ENCODE assay signal across 8 mouse cellular contexts in genomic region chr10:50894170-50894991, GRCm38 (mm10). TPM values are rescaled to one million over a fixed set of nuclear protein-coding genes. Genes with fewer than 3 reads are reported as not detected.
DNase-seq lines count a peak whose midpoint lies in the region; ATAC-seq and TF ChIP-seq lines count a peak whose summit lies in the region.

Sim1 (plus strand) TSS chr10:50894754.

- 0 out of 2 replicates have a peak, but pooled peaks cover 2% of the 10 kb centered on the region for H3K4me1 ChIP-seq in bone marrow macrophage, adult 2 months (ENCODE audit: control insufficient read depth, insufficient read depth, low read length)
- H3K4me1 ChIP-seq in forebrain, embryonic 11.5 days (replicated peaks; ENCODE audit: control insufficient read depth, insufficient read depth, low read length), result peaks cover 20% of the 10 kb centered on the region; the same call in 1 of the 2 replicates
- peaks cover 14% of the 10 kb centered on the region for H3K4me1 ChIP-seq in hindbrain, embryonic 15.5 days (replicated peaks)
- H3K4me1 ChIP-seq in midbrain, embryonic 16.5 days (ENCODE audit: control insufficient read depth, insufficient read depth, low read length), result peaks cover 11% of the 10 kb centered on the region

- no peak for TF ChIP-seq CTCF in bone marrow macrophage, adult 2 months (IDR thresholded peaks at IDR 0.05; ENCODE audit: low read depth, low read length)

- no peak within 1 kb of the TSS for H3K27ac ChIP-seq in bone marrow macrophage, adult 2 months (ENCODE audit: insufficient read depth, low read depth, low read length)
- H3K27ac ChIP-seq in forebrain, embryonic 11.5 days (ENCODE audit: low read depth, low read length), result no peak within 1 kb of the TSS
- H3K27ac ChIP-seq in hindbrain, embryonic 15.5 days (replicated peaks), result no peak within 1 kb of the TSS
- H3K27ac ChIP-seq in midbrain, embryonic 16.5 days (ENCODE audit: low read length), result no peak within 1 kb of the TSS; the same call in 1 of the 2 replicates

- H3K4me2 ChIP-seq in forebrain, embryonic 11.5 days (ENCODE audit: low read depth, low read length, severe bottlenecking), result peak within 1 kb of the TSS; percentile 87
- H3K4me2 ChIP-seq in hindbrain, embryonic 15.5 days, result peak within 1 kb of the TSS; percentile 79
- H3K4me2 ChIP-seq in midbrain, embryonic 16.5 days (ENCODE audit: low read length), result peak within 1 kb of the TSS; percentile 79

- no peaks in the 10 kb centered on the region for H3K36me3 ChIP-seq in forebrain, embryonic 11.5 days (ENCODE audit: control insufficient read depth, insufficient read depth, low read length)
- H3K36me3 ChIP-seq in hindbrain, embryonic 15.5 days, result no peaks in the 10 kb centered on the region
- H3K36me3 ChIP-seq in midbrain, embryonic 16.5 days (ENCODE audit: control insufficient read depth, insufficient read depth, low read length), result no peaks in the 10 kb centered on the region

- no peak for TF ChIP-seq POLR2A in bone marrow macrophage, adult 2 months (IDR thresholded peaks at IDR 0.05; ENCODE audit: borderline replicate concordance, low read depth, low read length)

- peaks cover 75% of the 10 kb centered on the region for H3K27me3 ChIP-seq in forebrain, embryonic 11.5 days (ENCODE audit: control insufficient read depth, insufficient read depth, low read length)
- peaks cover 80% of the 10 kb centered on the region for H3K27me3 ChIP-seq in hindbrain, embryonic 15.5 days
- H3K27me3 ChIP-seq in midbrain, embryonic 16.5 days (ENCODE audit: control insufficient read depth, insufficient read depth, low read depth, low read length), result peaks cover 47% of the 10 kb centered on the region

- WGBS in forebrain, embryonic 11.5 days, result under 1% methylated on average over 59 of the region's 62 CpGs
- under 1% methylated on average over 58 of the region's 62 CpGs for WGBS in hindbrain, embryonic 15.5 days
- under 1% methylated on average over 57 of the region's 62 CpGs for WGBS in midbrain, embryonic 16.5 days

- H3K4me3 ChIP-seq in bone marrow macrophage, adult 2 months (ENCODE audit: insufficient read depth, low read length), result peak within 1 kb of the TSS; percentile 54
- peak within 1 kb of the TSS; percentile 42 for H3K4me3 ChIP-seq in forebrain, embryonic 11.5 days (ENCODE audit: low read depth, low read length)
- H3K4me3 ChIP-seq in hindbrain, embryonic 15.5 days, result peak within 1 kb of the TSS; percentile 44
- peak within 1 kb of the TSS; percentile 46 for H3K4me3 ChIP-seq in midbrain, embryonic 16.5 days (ENCODE audit: low read depth, low read length)

- peak; percentile 95 for ATAC-seq in forebrain, embryonic 11.5 days (replicated peaks; ENCODE audit: low FRiP score)
- ATAC-seq in hindbrain, embryonic 15.5 days (ENCODE audit: low FRiP score, low read depth), result peak; percentile 96
- ATAC-seq in midbrain, embryonic 16.5 days, result peak; percentile 96

- DNase-seq in layer of hippocampus, postnatal 14 days (ENCODE audit: low spot score in 2 of 2), result peak; percentile 60 to 79
- DNase-seq in layer of hippocampus, adult 8-10 months (ENCODE audit: low spot score in 2 of 2), result no peak
- peak; percentile 95 for DNase-seq in forebrain, embryonic 11.5 days (ENCODE audit: low spot score)
- peak; percentile 76 for DNase-seq in liver
- peak; percentile 89 for DNase-seq in yolk sac, embryonic 10.5 days (ENCODE audit: low spot score)

- H3K9ac ChIP-seq in forebrain, embryonic 11.5 days (ENCODE audit: low read length), result peak within 1 kb of the TSS; percentile 20; the same call in 1 of the 2 replicates
- H3K9ac ChIP-seq in hindbrain, embryonic 15.5 days, result no peak within 1 kb of the TSS
- no peak within 1 kb of the TSS; the same call in 1 of the 2 replicates for H3K9ac ChIP-seq in midbrain, embryonic 16.5 days (ENCODE audit: low read depth, low read length)

- no peaks in the 10 kb centered on the region for H3K9me3 ChIP-seq in forebrain, embryonic 11.5 days (ENCODE audit: control insufficient read depth, low read length)
- no peaks in the 10 kb centered on the region for H3K9me3 ChIP-seq in hindbrain, embryonic 15.5 days
- no peaks in the 10 kb centered on the region for H3K9me3 ChIP-seq in midbrain, embryonic 16.5 days (replicated peaks; ENCODE audit: control insufficient read depth, low read length, poor library complexity, severe bottlenecking)

RNA-seq across cellular contexts. Expression of gene Sim1, which starts in this region (rescaled TPM):
- under 1 TPM in 1 of 2 experiments, not detected in 1; 0.10 TPM for total RNA-seq in layer of hippocampus, postnatal 14 days (2021)
- not detected for total RNA-seq in layer of hippocampus, adult 8-10 months (2022)
- 0.15 TPM in 1 of 2 replicates, not detected in the other for polyA plus RNA-seq in bone marrow macrophage, adult 2 months (2012; ENCODE audit: insufficient read depth, insufficient read length, missing spikeins)
- 4.3 and 4.8 TPM in 2 replicates for polyA plus RNA-seq in forebrain, embryonic 11.5 days (2014; fragmentation: Nextera tagmentation; extraction: Ambion mirVana)
- 0.12 and 0.16 TPM in 2 replicates for polyA plus RNA-seq in hindbrain, embryonic 15.5 days (2015; fragmentation: Nextera tagmentation; extraction: Ambion mirVana)
- 2.0 and 2.8 TPM in 2 replicates for polyA plus RNA-seq in midbrain, embryonic 16.5 days (2015; fragmentation: Nextera tagmentation; extraction: Ambion mirVana)

Comparison
In these comparisons a context has a peak if more than half of its experiments do, and no peak if none do; other contexts are left out.
1. Peak in DNase-seq in layer of hippocampus, postnatal 14 days; RNA of the gene not detected or under 1 TPM.
2. Peak in ATAC-seq, H3K4me3 ChIP-seq and H3K4me2 ChIP-seq in hindbrain, embryonic 15.5 days; RNA of the gene not detected or under 1 TPM.
3. DNase-seq: peak in forebrain, embryonic 11.5 days (single experiment), liver (single experiment) and yolk sac, embryonic 10.5 days (single experiment); none in layer of hippocampus, adult 8-10 months (0 of 2).
4. Peak in every context shown above with its lines, with median percentiles within 50 percentile points of each other: H3K4me3 ChIP-seq, ATAC-seq and H3K4me2 ChIP-seq.